Mouse (Mus musculus): ENCODE measurements around the gene Calm3. TPM values are rescaled to one million over a fixed set of nuclear protein-coding genes. Genes with fewer than 3 reads are reported as not detected.

The Calm3 gene
- total and polyA plus RNA-seq, 3 experiments: 294 to 623 (median 326) TPM

DNA sequence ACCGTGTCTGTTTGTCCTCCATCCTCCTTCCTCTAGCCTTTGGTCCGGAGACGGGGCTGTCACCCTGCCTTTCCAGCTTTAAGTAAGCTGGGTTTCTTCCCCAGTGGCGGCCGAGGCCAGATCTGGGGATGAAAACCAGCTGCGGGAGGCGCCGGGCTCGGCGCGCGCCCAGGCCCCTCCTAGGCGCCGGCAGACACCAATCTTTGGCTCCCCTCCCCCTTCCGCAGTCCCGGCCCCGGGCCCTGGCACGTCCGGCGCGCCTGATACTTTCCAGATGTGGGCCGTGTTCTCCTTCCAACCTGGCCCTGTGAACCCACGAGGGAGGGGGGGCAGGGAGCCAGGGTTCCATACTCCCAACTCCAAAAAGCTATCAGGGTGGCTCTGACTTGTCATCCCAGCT, 33.0 kb downstream of the Calm3 start:
- dilution Hi-C loops (cut with MboI; ENCODE audit: extremely low pct_ligation_motif_present, extremely low pct_unique_long_range_greater_than_20kb, low sequenced_read_pairs): no loop called here
- no peak overlapping the region for H3K4me3 ChIP-seq (replicated peaks in 1 of 3; ENCODE audit: low read depth in 2 of 3, low read length in 2 of 3, poor library complexity in 1 of 3)
- in situ Hi-C loops (cut with MboI; ENCODE audit: low pct_ligation_motif_present, low pct_unique_long_range_greater_than_20kb, low sequenced_read_pairs): no loop called here

DNA sequence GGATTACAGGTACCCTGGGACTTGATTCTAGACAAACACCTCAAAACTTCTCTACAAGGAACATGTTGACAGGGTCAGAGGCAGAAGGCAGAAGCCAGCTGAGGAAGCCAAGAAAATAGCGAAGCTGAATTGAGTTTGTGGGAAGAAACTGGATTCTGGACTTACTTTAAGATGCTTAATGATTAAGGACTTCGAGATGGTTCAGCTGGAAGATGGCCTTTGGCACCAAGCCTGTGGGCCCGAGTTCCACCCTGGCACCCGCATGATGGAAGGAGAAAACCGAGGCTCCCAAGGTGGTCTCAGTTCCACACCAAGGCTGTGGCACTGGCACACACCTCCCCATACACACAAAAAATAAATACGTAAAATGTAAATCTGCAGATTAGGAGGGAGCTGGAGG, 33.4 kb downstream of the Calm3 start:
- Histone ChIP-seq H3K79me2 (replicated peaks; ENCODE audit: control insufficient read depth, extremely low read depth, insufficient read depth, poor library complexity, severe bottlenecking) (no peaks in the 10 kb centered on the region), H3K4me3 (replicated peaks in 1 of 3; ENCODE audit: low read depth in 2 of 3, low read length in 2 of 3, poor library complexity in 1 of 3) (no peak overlapping the region), H3K4me2 (ENCODE audit: insufficient read depth, low read depth, poor library complexity, severe bottlenecking) (no peak overlapping the region), H3K9ac (ENCODE audit: insufficient read depth, low read depth) (no peak overlapping the region), H3K27ac (ENCODE audit: insufficient read depth, low read depth) (no peak overlapping the region), H3K36me3 (replicated peaks in 1 of 2; ENCODE audit: control insufficient read depth in 1 of 2, insufficient read depth in 1 of 2, low read length in 1 of 2) (peaks cover 8 to 27% of the 10 kb centered on the region in 2 experiments), H3K27me3 (replicated peaks) (peaks cover 6% of the 10 kb centered on the region), H3K9me3 (replicated peaks; ENCODE audit: low read length) (peaks cover 10% of the 10 kb centered on the region), H3K4me1 (ENCODE audit: control insufficient read depth in 1 of 2, insufficient read depth in 2 of 2) (peaks cover 11 to 36% of the 10 kb centered on the region in 2 experiments)
- in situ Hi-C loops (cut with MboI; ENCODE audit: low pct_ligation_motif_present, low pct_unique_long_range_greater_than_20kb, low sequenced_read_pairs) (no loop called here), dilution Hi-C loops (cut with MboI; ENCODE audit: extremely low pct_ligation_motif_present, extremely low pct_unique_long_range_greater_than_20kb, low sequenced_read_pairs) (no loop called here)
- no peak for DNase-seq (ENCODE audit: extremely low read depth)
- no peak for TF ChIP-seq CHD2 (IDR thresholded peaks at IDR 0.05; ENCODE audit: low read length)
- no peak for TF ChIP-seq GABPA (IDR thresholded peaks at IDR 0.05; ENCODE audit: insufficient replicate concordance, low read depth, low read length)
- no peak for TF ChIP-seq MAFK (IDR thresholded peaks at IDR 0.05; ENCODE audit: insufficient replicate concordance, low read length)
- TF ChIP-seq CHD1 (IDR thresholded peaks at IDR 0.05; ENCODE audit: low read depth, low read length): no peak
- no peak for TF ChIP-seq CTCF (conservative IDR thresholded peaks at IDR 0.05 in 1 of 2, IDR thresholded peaks at IDR 0.05 in 1 of 2; ENCODE audit: low read depth in 2 of 2, low read length in 2 of 2)
- no peak for TF ChIP-seq SIN3A (IDR thresholded peaks at IDR 0.05; ENCODE audit: low read length)
- TF ChIP-seq ZNF384 (IDR thresholded peaks at IDR 0.05; ENCODE audit: low read depth, low read length): no peak
- no peak for TF ChIP-seq MXI1 (IDR thresholded peaks at IDR 0.05; ENCODE audit: low read depth, low read length)
- TF ChIP-seq ELF1 (IDR thresholded peaks at IDR 0.05; ENCODE audit: low read depth, low read length): no peak
- no peak for TF ChIP-seq RAD21 (IDR thresholded peaks at IDR 0.05; ENCODE audit: low read depth, low read length)

More for the DNA sequence above, 33.0 kb downstream of the Calm3 start:
- peaks cover 11 to 36% of the 10 kb centered on the region in 2 experiments for H3K4me1 ChIP-seq (ENCODE audit: control insufficient read depth in 1 of 2, insufficient read depth in 2 of 2)
- H3K4me2 ChIP-seq (ENCODE audit: insufficient read depth, low read depth, poor library complexity, severe bottlenecking): no peak overlapping the region
- peaks cover 6% of the 10 kb centered on the region for H3K9me3 ChIP-seq (replicated peaks; ENCODE audit: low read length)
- H3K9ac ChIP-seq (ENCODE audit: insufficient read depth, low read depth): no peak overlapping the region
- TF ChIP-seq RAD21 (IDR thresholded peaks at IDR 0.05; ENCODE audit: low read depth, low read length) (no peak), CTCF (conservative IDR thresholded peaks at IDR 0.05 in 1 of 2, IDR thresholded peaks at IDR 0.05 in 1 of 2; ENCODE audit: low read depth in 2 of 2, low read length in 2 of 2) (no peak), JUND (conservative IDR thresholded peaks at IDR 0.05; ENCODE audit: low read depth, low read length) (no peak), MEF2A (IDR thresholded peaks at IDR 0.05; ENCODE audit: borderline replicate concordance, low read depth, low read length) (no peak), MAZ (IDR thresholded peaks at IDR 0.05; ENCODE audit: low read depth, low read length) (no peak), NELFE (IDR thresholded peaks at IDR 0.05; ENCODE audit: low read depth, low read length) (no peak), IRF4 (IDR thresholded peaks at IDR 0.05; ENCODE audit: low read depth, low read length) (no peak), SIN3A (IDR thresholded peaks at IDR 0.05; ENCODE audit: low read length) (no peak), TCF12 (IDR thresholded peaks at IDR 0.05; ENCODE audit: low read depth, low read length) (no peak), GABPA (IDR thresholded peaks at IDR 0.05; ENCODE audit: insufficient replicate concordance, low read depth, low read length) (no peak), ZMIZ1 (IDR thresholded peaks at IDR 0.05; ENCODE audit: low read depth, low read length) (no peak), USF2 (conservative IDR thresholded peaks at IDR 0.05; ENCODE audit: low read depth, low read length) (no peak), TBP (conservative IDR thresholded peaks at IDR 0.05; ENCODE audit: low read depth, low read length) (no peak), POLR2A (IDR thresholded peaks at IDR 0.05; ENCODE audit: low read depth, low read length) (no peak), HCFC1 (IDR thresholded peaks at IDR 0.05; ENCODE audit: low read depth, low read length) (no peak), ZNF384 (IDR thresholded peaks at IDR 0.05; ENCODE audit: low read depth, low read length) (no peak)
- no peak for DNase-seq (ENCODE audit: extremely low read depth)
- H3K79me2 ChIP-seq (replicated peaks; ENCODE audit: control insufficient read depth, extremely low read depth, insufficient read depth, poor library complexity, severe bottlenecking): no peaks in the 10 kb centered on the region
- H3K36me3 ChIP-seq (replicated peaks in 1 of 2; ENCODE audit: control insufficient read depth in 1 of 2, insufficient read depth in 1 of 2, low read length in 1 of 2): peaks cover 5 to 23% of the 10 kb centered on the region in 2 experiments
- H3K27ac ChIP-seq (ENCODE audit: insufficient read depth, low read depth): no peak overlapping the region
- H3K27me3 ChIP-seq (replicated peaks): peaks cover 6% of the 10 kb centered on the region

All from CH12.LX (cell line).